Mouse (Mus musculus) olfactory bulb, adult 2 months (tissue): ENCODE data around the gene Glrx5.

Experiments
- CTCF ChIP-seq: fragments of 200-500 bp; IDR thresholded peaks from 2 replicates; pipeline ENCODE4 v1.5.1; 2012; ENCODE audit warnings: low read depth, mild to moderate bottlenecking, low read length, moderate library complexity; ENCODE audit not compliant: insufficient read depth
- POLR2A ChIP-seq: fragments of 200-500 bp; IDR thresholded peaks from 2 replicates; pipeline ENCODE4 v1.6.1; 2012; ENCODE audit warnings: mild to moderate bottlenecking, low read depth, low read length, moderate library complexity; ENCODE audit not compliant: insufficient read depth

DNA sequence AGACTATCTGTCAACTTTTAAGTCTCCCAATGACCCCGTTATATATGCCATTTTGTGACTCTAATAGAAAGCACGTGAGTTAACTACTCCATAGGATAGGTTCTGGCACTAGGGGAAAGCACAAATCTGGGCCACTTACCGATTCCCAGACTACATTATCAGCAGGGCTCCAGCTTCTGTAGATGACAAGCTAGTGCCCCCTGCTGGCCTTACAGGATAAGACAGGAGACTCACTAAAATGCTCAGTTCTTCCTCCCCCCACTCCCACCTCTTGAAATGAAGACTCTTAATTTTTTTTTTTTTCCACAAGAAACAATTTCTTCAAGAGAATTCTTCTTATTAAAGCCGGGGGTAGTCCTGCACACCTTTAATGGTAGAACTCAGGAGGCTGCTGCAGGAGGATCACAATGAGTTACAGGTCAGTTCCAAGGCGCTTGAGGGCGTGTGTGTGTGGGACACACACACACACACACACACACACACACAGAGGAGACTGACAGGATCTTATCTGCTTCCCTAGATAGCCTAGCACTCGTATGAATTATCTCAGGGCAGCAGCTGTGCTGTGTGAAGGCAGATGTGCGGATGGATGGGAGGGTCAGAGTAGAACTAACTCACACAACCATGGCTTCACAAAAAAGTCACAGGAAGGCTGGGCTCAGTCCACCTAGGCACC lies 7.1 kb upstream of the Glrx5 start:
- TF ChIP-seq CTCF (no peak), POLR2A (no peak)
